Mouse (Mus musculus) cerebellum, postnatal 36 days (tissue): ENCODE data around the gene Gm20388.
"Not testable (repeated sequence)": the region's sequence is repeated elsewhere in the genome, so short reads cannot be mapped to it uniquely, and the experiment has no call there.

Experiments
- DNase-seq, 2 experiments: peaks; one replicate each; pipeline ENCODE4 v3.0.0; 2021 to 2022; ENCODE audit warnings: mixed read lengths in 2 of 2

The Gm20388 gene

GRCm38 (mm10) chr8:124173688-124174087 lies 4263.0 kb downstream of the Gm20388 start:
- no peak for DNase-seq

GRCm38 (mm10) chr8:124176133-124176532 lies 4265.5 kb downstream of the Gm20388 start:
- DNase-seq = no peak

- DNase-seq = not testable (repeated sequence)
These were observed 4266.5 kb downstream of the Gm20388 start for GRCm38 (mm10) chr8:124177092-124177491.

GRCm38 (mm10) chr8:124180681-124181445 lies 4270.2 kb downstream of the Gm20388 start:
- DNase-seq = no peak

GRCm38 (mm10) chr8:124181751-124182150 lies 4271.1 kb downstream of the Gm20388 start:
- no peak for DNase-seq

- DNase-seq = no peak
These were observed 4271.6 kb downstream of the Gm20388 start for GRCm38 (mm10) chr8:124182224-124182623.

GRCm38 (mm10) chr8:124184078-124184477 lies 4273.4 kb downstream of the Gm20388 start:
- no peak for DNase-seq

- DNase-seq = no peak
These were observed 4273.9 kb downstream of the Gm20388 start for GRCm38 (mm10) chr8:124184507-124184906.

- DNase-seq = no peak
These were observed 4274.4 kb downstream of the Gm20388 start for GRCm38 (mm10) chr8:124185081-124185480.

- no peak for DNase-seq
These were observed 4279.7 kb downstream of the Gm20388 start for GRCm38 (mm10) chr8:124190388-124190787.

GRCm38 (mm10) chr8:124192242-124192641 lies 4281.6 kb downstream of the Gm20388 start:
- no peak for DNase-seq

- DNase-seq = no peak
These were observed 4282.3 kb downstream of the Gm20388 start for GRCm38 (mm10) chr8:124192976-124193375.

GRCm38 (mm10) chr8:124193992-124194391 lies 4283.4 kb downstream of the Gm20388 start:
- no peak for DNase-seq

- DNase-seq = no peak
These were observed 4285.6 kb downstream of the Gm20388 start for GRCm38 (mm10) chr8:124196195-124196594.

GRCm38 (mm10) chr8:124196797-124197196 lies 4286.2 kb downstream of the Gm20388 start:
- no peak for DNase-seq

GRCm38 (mm10) chr8:124198230-124198629 lies 4287.6 kb downstream of the Gm20388 start:
- no peak for DNase-seq

GRCm38 (mm10) chr8:124200400-124200799 lies 4289.8 kb downstream of the Gm20388 start:
- DNase-seq = no peak

GRCm38 (mm10) chr8:124201706-124202105 lies 4291.1 kb downstream of the Gm20388 start:
- DNase-seq = no peak

- no peak for DNase-seq
These were observed 4292.3 kb downstream of the Gm20388 start for GRCm38 (mm10) chr8:124202895-124203294.

- DNase-seq = no peak
These were observed 4293.5 kb downstream of the Gm20388 start for GRCm38 (mm10) chr8:124204001-124204601.

GRCm38 (mm10) chr8:124212148-124212547 lies 4301.5 kb downstream of the Gm20388 start:
- no peak for DNase-seq

GRCm38 (mm10) chr8:124216951-124217350 lies 4306.3 kb downstream of the Gm20388 start:
- DNase-seq = no peak

- DNase-seq = no peak
These were observed 4319.2 kb downstream of the Gm20388 start for GRCm38 (mm10) chr8:124229883-124230282.

GRCm38 (mm10) chr8:124230496-124231175 lies 4320.0 kb downstream of the Gm20388 start:
- DNase-seq = no peak
